Mouse (Mus musculus) lung, postnatal 14 days (tissue): ENCODE measurements around the gene Depdc1b.

Source experiments
- DNase-seq: peaks from one replicate; pipeline ENCODE4 v3.0.0; 2021

Gene Depdc1b

GRCm38 (mm10) chr13:108319028-108319427, 2.9 kb downstream of the Depdc1b start:
- no peak for DNase-seq

- DNase-seq: no peak
Measured at GRCm38 (mm10) chr13:108320216-108320615, 4.1 kb downstream of the Depdc1b start.

GRCm38 (mm10) chr13:108322466-108322865, 6.3 kb downstream of the Depdc1b start:
- DNase-seq: no peak

- DNase-seq: no peak
Measured at GRCm38 (mm10) chr13:108323317-108323716, 7.2 kb downstream of the Depdc1b start.

GRCm38 (mm10) chr13:108323866-108324829, 8.0 kb downstream of the Depdc1b start:
- no peak for DNase-seq

GRCm38 (mm10) chr13:108325871-108326270, 9.7 kb downstream of the Depdc1b start:
- no peak for DNase-seq

GRCm38 (mm10) chr13:108326351-108326750, 10.2 kb downstream of the Depdc1b start:
- DNase-seq: no peak

- DNase-seq: no peak
Measured at GRCm38 (mm10) chr13:108327047-108327446, 10.9 kb downstream of the Depdc1b start.

GRCm38 (mm10) chr13:108328406-108329180, 12.5 kb downstream of the Depdc1b start:
- no peak for DNase-seq

GRCm38 (mm10) chr13:108329693-108330092, 13.6 kb downstream of the Depdc1b start:
- no peak for DNase-seq

GRCm38 (mm10) chr13:108335257-108336003, 19.3 kb downstream of the Depdc1b start:
- DNase-seq: no peak

- DNase-seq: no peak
Measured at GRCm38 (mm10) chr13:108336192-108336591, 20.1 kb downstream of the Depdc1b start.

GRCm38 (mm10) chr13:108337340-108337739, 21.2 kb downstream of the Depdc1b start:
- no peak for DNase-seq

- DNase-seq: no peak
Measured at GRCm38 (mm10) chr13:108338076-108338836, 22.1 kb downstream of the Depdc1b start.

GRCm38 (mm10) chr13:108339907-108340596, 23.9 kb downstream of the Depdc1b start:
- DNase-seq: no peak

GRCm38 (mm10) chr13:108341585-108341984, 25.5 kb downstream of the Depdc1b start:
- no peak for DNase-seq

- no peak for DNase-seq
Measured at GRCm38 (mm10) chr13:108345756-108346155, 29.6 kb downstream of the Depdc1b start.

GRCm38 (mm10) chr13:108347016-108347415, 30.9 kb downstream of the Depdc1b start:
- DNase-seq: peak; percentile 64

- DNase-seq: no peak
Measured at GRCm38 (mm10) chr13:108349624-108350023, 33.5 kb downstream of the Depdc1b start.

- DNase-seq: no peak
Measured at GRCm38 (mm10) chr13:108353781-108354180, 37.6 kb downstream of the Depdc1b start.

- no peak for DNase-seq
Measured at GRCm38 (mm10) chr13:108354804-108355552, 38.8 kb downstream of the Depdc1b start.
